Comparison of ENCODE assay signal across 9 mouse cellular contexts in genomic region chr6:84010303-84011225, GRCm38 (mm10). TPM values are rescaled to one million over a fixed set of nuclear protein-coding genes. Genes with fewer than 3 reads are reported as not detected.
DNase-seq lines count a peak whose midpoint lies in the region; ATAC-seq and TF ChIP-seq lines count a peak whose summit lies in the region.
"Had no signal": no experiment of that assay in that cellular context is flagged by ENCODE, and none has a peak within 500 bp of the region (broad histone marks: within the 10 kb centered on the region; RNA-seq: fewer than 3 reads in every experiment).

No protein-coding gene starts in this region.

- H3K9ac ChIP-seq in hindbrain, embryonic 15.5 days = no peak overlapping the region
- H3K9ac ChIP-seq in midbrain, embryonic 11.5 days (ENCODE audit: low read length) = no peak overlapping the region; the same call in 1 of the 2 replicates
- H3K9ac ChIP-seq in liver, embryonic 11.5 days (ENCODE audit: low read depth, low read length) = no peak overlapping the region
- H3K9ac ChIP-seq: liver, embryonic 14.5 days had no signal

- H3K4me1 ChIP-seq in hindbrain, embryonic 15.5 days (replicated peaks) = peaks cover 30% of the 10 kb centered on the region
- peaks cover 20% of the 10 kb centered on the region for H3K4me1 ChIP-seq in midbrain, embryonic 11.5 days (ENCODE audit: control insufficient read depth, insufficient read depth, low read length)
- H3K4me1 ChIP-seq in liver, embryonic 11.5 days (replicated peaks; ENCODE audit: control insufficient read depth, insufficient read depth, low read length) = peaks cover 11% of the 10 kb centered on the region

- no peak for TF ChIP-seq CTCF in gastrocnemius, adult 2 months (IDR thresholded peaks at IDR 0.05)

- 0 out of 2 replicates have a peak, but pooled peaks cover 6% of the 10 kb centered on the region for H3K27me3 ChIP-seq in hindbrain, embryonic 15.5 days
- H3K27me3 ChIP-seq in midbrain, embryonic 11.5 days (ENCODE audit: control insufficient read depth, insufficient read depth, low read length) = no peaks in the 10 kb centered on the region; the same call in 1 of the 2 replicates
- H3K27me3 ChIP-seq in liver, embryonic 11.5 days (replicated peaks; ENCODE audit: control insufficient read depth, insufficient read depth, low read length) = peaks cover 27% of the 10 kb centered on the region

- WGBS in hindbrain, embryonic 15.5 days = 27% methylated on average over 8 of the region's 8 CpGs
- 44% methylated on average over 8 of the region's 8 CpGs for WGBS in midbrain, embryonic 11.5 days
- 46% methylated on average over 8 of the region's 8 CpGs for WGBS in liver, embryonic 11.5 days

- H3K9me3 ChIP-seq in hindbrain, embryonic 15.5 days = no peaks in the 10 kb centered on the region
- no peaks in the 10 kb centered on the region for H3K9me3 ChIP-seq in midbrain, embryonic 11.5 days (ENCODE audit: control insufficient read depth, low read length)
- H3K9me3 ChIP-seq in liver, embryonic 11.5 days (ENCODE audit: control insufficient read depth, low read length) = no peaks in the 10 kb centered on the region

- intact Hi-C loops in gastrocnemius, adult 2 months (cut with DNase I) = no loop called here

- ATAC-seq in hindbrain, embryonic 15.5 days (ENCODE audit: low FRiP score, low read depth) = peak; percentile 46; the same call in 1 of the 2 replicates
- peak; percentile 68 for ATAC-seq in midbrain, embryonic 11.5 days (ENCODE audit: low FRiP score)
- no peak for ATAC-seq in liver, embryonic 11.5 days (replicated peaks; ENCODE audit: low FRiP score)

- H3K36me3 ChIP-seq in hindbrain, embryonic 15.5 days = no peaks in the 10 kb centered on the region
- no peaks in the 10 kb centered on the region for H3K36me3 ChIP-seq in midbrain, embryonic 11.5 days (ENCODE audit: control insufficient read depth, insufficient read depth, low read length)
- H3K36me3 ChIP-seq in liver, embryonic 11.5 days (ENCODE audit: control insufficient read depth, insufficient read depth, low read length) = no peaks in the 10 kb centered on the region

- peak; percentile 28 for DNase-seq in ovary, postnatal 36 days (ENCODE audit: low spot score)
- DNase-seq in ovary, adult 18-20 months (ENCODE audit: low spot score) = no peak
- DNase-seq in gastrocnemius, adult 2 months = peak; percentile 83
- no peak for DNase-seq in midbrain, embryonic 11.5 days (ENCODE audit: low spot score, missing footprints)
- no peak for DNase-seq in liver, embryonic 11.5 days (ENCODE audit: low spot score)
- no peak for DNase-seq in thymus, postnatal 10 days (ENCODE audit: low spot score in 2 of 2)
- DNase-seq in lung, postnatal 36 days = no peak

- peak overlapping the region; percentile 93 for H3K27ac ChIP-seq in gastrocnemius, adult 2 months
- no peak overlapping the region for H3K27ac ChIP-seq in hindbrain, embryonic 15.5 days (replicated peaks)
- no peak overlapping the region for H3K27ac ChIP-seq in midbrain, embryonic 11.5 days (ENCODE audit: low read depth, low read length)
- no peak overlapping the region for H3K27ac ChIP-seq in liver, embryonic 11.5 days (ENCODE audit: low read depth, low read length)
- H3K27ac ChIP-seq: liver, embryonic 14.5 days had no signal

- peak overlapping the region; percentile 71 for H3K4me3 ChIP-seq in gastrocnemius, adult 2 months
- H3K4me3 ChIP-seq in hindbrain, embryonic 15.5 days = no peak overlapping the region
- H3K4me3 ChIP-seq in midbrain, embryonic 11.5 days (ENCODE audit: low read depth, low read length) = no peak overlapping the region
- H3K4me3 ChIP-seq in liver, embryonic 11.5 days (ENCODE audit: low read depth, low read length) = no peak overlapping the region

- H3K4me2 ChIP-seq in hindbrain, embryonic 15.5 days = no peak overlapping the region
- H3K4me2 ChIP-seq in midbrain, embryonic 11.5 days = 0 out of 2 replicates have a peak overlapping the region, but pooled peaks have one; percentile 6
- H3K4me2 ChIP-seq in liver, embryonic 11.5 days = no peak overlapping the region

RNA-seq across cellular contexts. Expression of gene Dysf, which starts 2.2 kb away (rescaled TPM):
- total RNA-seq in gastrocnemius, adult 2 months (2021) = 10 to 100 TPM; 70.1 to 76.4 TPM
- 2.5 and 3.2 TPM in 2 replicates for polyA plus RNA-seq in hindbrain, embryonic 15.5 days (2015; fragmentation: Nextera tagmentation; extraction: Ambion mirVana)
- polyA plus RNA-seq in midbrain, embryonic 11.5 days (2014; fragmentation: Nextera tagmentation; extraction: Ambion mirVana) = 2.0 and 2.4 TPM in 2 replicates
- polyA plus RNA-seq in liver, embryonic 11.5 days (2014; fragmentation: Nextera tagmentation; extraction: Ambion mirVana) = 4.7 and 5.3 TPM in 2 replicates

Comparison
In these comparisons a context has a peak if more than half of its experiments do, and no peak if none do; other contexts are left out.
1. DNase-seq: peak in ovary, postnatal 36 days (single experiment) and gastrocnemius, adult 2 months (single experiment); none in ovary, adult 18-20 months (single experiment), midbrain, embryonic 11.5 days (single experiment), liver, embryonic 11.5 days (single experiment), thymus, postnatal 10 days (0 of 2) and lung, postnatal 36 days (single experiment).